Mouse (Mus musculus): Measurements from ENCODE around the gene Itgav.

GRCm38 (mm10) chr2:83848495-83848894 lies 124.3 kb downstream of the Itgav start:
- TF ChIP-seq GATA1 (IDR thresholded peaks at IDR 0.05; ENCODE audit: low read length) (no peak), TAL1 (IDR thresholded peaks at IDR 0.05; ENCODE audit: low read length) (no peak)
